Mouse (Mus musculus) gastrocnemius, adult 8-10 months (tissue): ENCODE data around the gene Rala. TPM values are rescaled to one million over a fixed set of nuclear protein-coding genes. Genes with fewer than 3 reads are reported as not detected.
"Not testable (repeated sequence)": the region's sequence is repeated elsewhere in the genome, so short reads cannot be mapped to it uniquely, and the experiment has no call there.

Source experiments
- DNase-seq, 2 experiments: peaks; one replicate each; pipeline ENCODE4 v3.0.0; 2022; ENCODE audit warnings: low spot score in 2 of 2
- total RNA-seq, 4 experiments: library from RNA; stranded (reverse); gene quantifications; 2 replicates each; pipeline ENCODE4 v1.2.4; 2022

Gene Rala
- total RNA-seq = 10 to 100 TPM; 18.9 to 24.1 (median 23.6) TPM

- DNase-seq = peak; percentile 88 to 92
Observed at GRCm38 (mm10) chr13:17944078-17944917, at the start of gene Rala. Rala (minus strand) TSS chr13:17944239.

GRCm38 (mm10) chr13:17993515-17993847, 49.4 kb upstream of the Rala start:
- no peak for DNase-seq

- peak; percentile 82 to 83 for DNase-seq
Observed at GRCm38 (mm10) chr13:17992697-17993514, 48.9 kb upstream of the Rala start, which contains the start of gene Yae1d1. Yae1d1 (minus strand) TSS chr13:17993349.

- DNase-seq = no peak
Observed at GRCm38 (mm10) chr13:17992009-17992408, 48.0 kb upstream of the Rala start.

GRCm38 (mm10) chr13:17983194-17983593, 39.2 kb upstream of the Rala start:
- peak; percentile 8 to 19 for DNase-seq

- DNase-seq = no peak
Observed at GRCm38 (mm10) chr13:17982634-17983033, 38.6 kb upstream of the Rala start.

GRCm38 (mm10) chr13:17976854-17977739, 33.1 kb upstream of the Rala start:
- no peak for DNase-seq

- no peak for DNase-seq
Observed at GRCm38 (mm10) chr13:17975891-17976290, 31.9 kb upstream of the Rala start.

- no peak for DNase-seq
Observed at GRCm38 (mm10) chr13:17975457-17975856, 31.4 kb upstream of the Rala start.

- DNase-seq = no peak
Observed at GRCm38 (mm10) chr13:17974734-17975133, 30.7 kb upstream of the Rala start.

GRCm38 (mm10) chr13:17960613-17961012, 16.6 kb upstream of the Rala start:
- DNase-seq = no peak

GRCm38 (mm10) chr13:17954282-17954681, 10.2 kb upstream of the Rala start:
- no peak for DNase-seq

- not testable (repeated sequence) for DNase-seq
Observed at GRCm38 (mm10) chr13:17950581-17950980, 6.5 kb upstream of the Rala start.

- no peak for DNase-seq
Observed at GRCm38 (mm10) chr13:17949555-17949954, 5.5 kb upstream of the Rala start.

GRCm38 (mm10) chr13:17943306-17944077, 547 bp downstream of the Rala start:
- no peak for DNase-seq

- no peak for DNase-seq
Observed at GRCm38 (mm10) chr13:17942338-17942737, 1.7 kb downstream of the Rala start.

GRCm38 (mm10) chr13:17907309-17907708, 36.7 kb downstream of the Rala start:
- DNase-seq = no peak

- DNase-seq = no peak
Observed at GRCm38 (mm10) chr13:17901474-17901873, 42.6 kb downstream of the Rala start.

GRCm38 (mm10) chr13:17900641-17901040, 43.4 kb downstream of the Rala start:
- no peak for DNase-seq

GRCm38 (mm10) chr13:17897040-17897439, 47.0 kb downstream of the Rala start:
- no peak for DNase-seq

- DNase-seq = no peak
Observed at GRCm38 (mm10) chr13:17891545-17891944, 52.5 kb downstream of the Rala start.
